Mouse (Mus musculus): Measurements from ENCODE around the gene Nat8f4. TPM values are rescaled to one million over a fixed set of nuclear protein-coding genes. Genes with fewer than 3 reads are reported as not detected.
"Not testable (repeated sequence)": the region's sequence is repeated elsewhere in the genome, so short reads cannot be mapped to it uniquely, and the experiment has no call there.

Gene Nat8f4
- polyA plus RNA-seq, 1 experiment from 2014 or later: 7.0 TPM

GRCm38 (mm10) chr6:85888961-85889360 lies 15.7 kb downstream of the Nat8f4 start:
- ATAC-seq: no peak
- 83% methylated on average over 2 of the region's 2 CpGs for WGBS
- no peaks in the 10 kb centered on the region for H3K4me1 ChIP-seq (replicated peaks)
- no peak overlapping the region for H3K27ac ChIP-seq
- H3K36me3 ChIP-seq: no peaks in the 10 kb centered on the region
- no peak overlapping the region for H3K4me3 ChIP-seq (replicated peaks)
- H3K27me3 ChIP-seq: no peaks in the 10 kb centered on the region
- H3K9ac ChIP-seq (replicated peaks): no peak overlapping the region
- no peak overlapping the region for H3K4me2 ChIP-seq (replicated peaks)
- peaks cover 4% of the 10 kb centered on the region; the same call in 1 of the 2 replicates for H3K9me3 ChIP-seq

GRCm38 (mm10) chr6:85884311-85884710 lies 20.4 kb downstream of the Nat8f4 start:
- WGBS: 77% methylated on average over 1 of the region's 1 CpGs
- ATAC-seq: no peak
- Histone ChIP-seq H3K9ac (replicated peaks) (no peak overlapping the region), H3K27ac (no peak overlapping the region), H3K27me3 (no peaks in the 10 kb centered on the region), H3K4me1 (replicated peaks) (no peaks in the 10 kb centered on the region), H3K4me2 (replicated peaks) (no peak overlapping the region), H3K36me3 (no peaks in the 10 kb centered on the region; the same call in 1 of the 2 replicates), H3K4me3 (replicated peaks) (no peak overlapping the region), H3K9me3 (peaks cover 18% of the 10 kb centered on the region; the same call in 1 of the 2 replicates)

GRCm38 (mm10) chr6:85883246-85883645 lies 21.4 kb downstream of the Nat8f4 start:
- H3K9me3 ChIP-seq: peaks cover 18% of the 10 kb centered on the region; the same call in 1 of the 2 replicates
- WGBS: 93% methylated on average over 9 of the region's 9 CpGs
- not testable (repeated sequence) for H3K27ac ChIP-seq; H3K4me2 ChIP-seq (replicated peaks); H3K27me3 ChIP-seq; H3K9ac ChIP-seq (replicated peaks); H3K4me1 ChIP-seq (replicated peaks); H3K36me3 ChIP-seq; ATAC-seq; H3K4me3 ChIP-seq (replicated peaks)

GRCm38 (mm10) chr6:85869006-85869405 lies 35.7 kb downstream of the Nat8f4 start, which contains the start of gene Nat8f2:
TSS of gene Nat8f2 (minus strand) at chr6:85869158.
- H3K4me1 ChIP-seq (replicated peaks); H3K27ac ChIP-seq; H3K36me3 ChIP-seq; H3K4me2 ChIP-seq (replicated peaks); H3K4me3 ChIP-seq (replicated peaks); H3K9ac ChIP-seq (replicated peaks); H3K27me3 ChIP-seq; ATAC-seq; H3K9me3 ChIP-seq: not testable (repeated sequence)
- WGBS: 82% methylated on average over 5 of the region's 5 CpGs

GRCm38 (mm10) chr6:85867726-85868690 lies 36.7 kb downstream of the Nat8f4 start:
- WGBS: 85% methylated on average over 8 of the region's 8 CpGs
- no peaks in the 10 kb centered on the region for H3K4me1 ChIP-seq (replicated peaks)
- no peaks in the 10 kb centered on the region for H3K9me3 ChIP-seq
- H3K27me3 ChIP-seq: no peaks in the 10 kb centered on the region
- no peaks in the 10 kb centered on the region for H3K36me3 ChIP-seq
- ATAC-seq: no peak
- H3K4me2 ChIP-seq (replicated peaks): no peak overlapping the region
- no peak overlapping the region for H3K27ac ChIP-seq
- no peak overlapping the region for H3K4me3 ChIP-seq (replicated peaks)
- H3K9ac ChIP-seq (replicated peaks): no peak overlapping the region

GRCm38 (mm10) chr6:85866995-85867394 lies 37.7 kb downstream of the Nat8f4 start:
- not testable (repeated sequence) for H3K4me2 ChIP-seq (replicated peaks); H3K27ac ChIP-seq; H3K4me1 ChIP-seq (replicated peaks); H3K27me3 ChIP-seq; ATAC-seq; H3K9ac ChIP-seq (replicated peaks); H3K9me3 ChIP-seq; H3K36me3 ChIP-seq; H3K4me3 ChIP-seq (replicated peaks)
- WGBS: 74% methylated on average over 1 of the region's 1 CpGs

GRCm38 (mm10) chr6:85866166-85866565 lies 38.5 kb downstream of the Nat8f4 start:
- H3K9me3 ChIP-seq; H3K27ac ChIP-seq; H3K4me1 ChIP-seq (replicated peaks); H3K27me3 ChIP-seq; H3K36me3 ChIP-seq; H3K9ac ChIP-seq (replicated peaks); H3K4me2 ChIP-seq (replicated peaks); ATAC-seq; H3K4me3 ChIP-seq (replicated peaks): not testable (repeated sequence)
- WGBS: 88% methylated on average over 3 of the region's 3 CpGs

- H3K4me2 ChIP-seq (replicated peaks); H3K9ac ChIP-seq (replicated peaks); H3K9me3 ChIP-seq; ATAC-seq; H3K4me1 ChIP-seq (replicated peaks); H3K27ac ChIP-seq; H3K36me3 ChIP-seq; H3K4me3 ChIP-seq (replicated peaks); H3K27me3 ChIP-seq: not testable (repeated sequence)
- 72% methylated on average over 6 of the region's 7 CpGs for WGBS
Measured at GRCm38 (mm10) chr6:85864900-85865639, 39.6 kb downstream of the Nat8f4 start.

GRCm38 (mm10) chr6:85863840-85864239 lies 40.8 kb downstream of the Nat8f4 start:
- Histone ChIP-seq H3K4me1 (replicated peaks) (no peaks in the 10 kb centered on the region), H3K4me3 (replicated peaks) (no peak overlapping the region), H3K36me3 (no peaks in the 10 kb centered on the region), H3K27me3 (no peaks in the 10 kb centered on the region), H3K27ac (no peak overlapping the region), H3K4me2 (replicated peaks) (no peak overlapping the region), H3K9ac (replicated peaks) (no peak overlapping the region), H3K9me3 (no peaks in the 10 kb centered on the region)
- WGBS: 97% methylated on average over 2 of the region's 2 CpGs
- ATAC-seq: no peak

- Histone ChIP-seq H3K27me3 (no peaks in the 10 kb centered on the region), H3K4me3 (replicated peaks) (no peak overlapping the region), H3K4me1 (replicated peaks) (no peaks in the 10 kb centered on the region), H3K9me3 (no peaks in the 10 kb centered on the region), H3K36me3 (no peaks in the 10 kb centered on the region), H3K27ac (no peak overlapping the region), H3K4me2 (replicated peaks) (no peak overlapping the region), H3K9ac (replicated peaks) (no peak overlapping the region)
- no peak for ATAC-seq
- 87% methylated on average over 2 of the region's 2 CpGs for WGBS
Measured at GRCm38 (mm10) chr6:85863136-85863535, 41.5 kb downstream of the Nat8f4 start.

- no peak overlapping the region for H3K4me3 ChIP-seq (replicated peaks)
- no peak for ATAC-seq
- no peak overlapping the region for H3K4me2 ChIP-seq (replicated peaks)
- H3K27ac ChIP-seq: no peak overlapping the region
- 80% methylated on average over 3 of the region's 3 CpGs for WGBS
- no peaks in the 10 kb centered on the region for H3K36me3 ChIP-seq
- H3K9me3 ChIP-seq: no peaks in the 10 kb centered on the region
- H3K27me3 ChIP-seq: no peaks in the 10 kb centered on the region
- no peak overlapping the region for H3K9ac ChIP-seq (replicated peaks)
- no peaks in the 10 kb centered on the region for H3K4me1 ChIP-seq (replicated peaks)
Measured at GRCm38 (mm10) chr6:85862565-85862964, 42.1 kb downstream of the Nat8f4 start.

- H3K27me3 ChIP-seq: no peaks in the 10 kb centered on the region
- H3K27ac ChIP-seq: no peak overlapping the region
- 93% methylated on average over 3 of the region's 3 CpGs for WGBS
- no peaks in the 10 kb centered on the region for H3K36me3 ChIP-seq
- H3K9ac ChIP-seq (replicated peaks): no peak overlapping the region
- H3K4me1 ChIP-seq (replicated peaks): no peaks in the 10 kb centered on the region
- no peaks in the 10 kb centered on the region for H3K9me3 ChIP-seq
- ATAC-seq: no peak
- no peak overlapping the region for H3K4me2 ChIP-seq (replicated peaks)
- H3K4me3 ChIP-seq (replicated peaks): no peak overlapping the region
Measured at GRCm38 (mm10) chr6:85861247-85861646, 43.4 kb downstream of the Nat8f4 start.
